Mouse (Mus musculus) myocyte (in vitro differentiated cells): ENCODE data around the gene Prkch. TPM values are rescaled to one million over a fixed set of nuclear protein-coding genes. Genes with fewer than 3 reads are reported as not detected.

ENCODE experiments used
- H3K27me3 ChIP-seq: one replicate; pipeline ENCODE4 v1.6.1; 2011; ENCODE audit not compliant: control insufficient read depth, insufficient read depth, insufficient read length
- H3K36me3 ChIP-seq: one replicate; pipeline ENCODE4 v1.6.1; 2011; ENCODE audit not compliant: control insufficient read depth, insufficient read depth
- H3K4me2 ChIP-seq: one replicate; pipeline ENCODE4 v1.6.1; 2011; ENCODE audit warnings: low read depth, control low read depth
- H3K4me3 ChIP-seq: one replicate; pipeline ENCODE4 v1.5.1; 2011; ENCODE audit warnings: mild to moderate bottlenecking, control low read depth, moderate library complexity
- H3K79me2 ChIP-seq: one replicate; pipeline ENCODE4 v1.6.1; 2011; ENCODE audit not compliant: control insufficient read depth, insufficient read depth
- H3ac ChIP-seq: one replicate; pipeline ENCODE4 v1.6.1; 2011; ENCODE audit not compliant: control insufficient read depth, insufficient read length
- CEBPB ChIP-seq: IDR thresholded peaks from 2 replicates; pipeline ENCODE4 v1.6.1; 2011; ENCODE audit warnings: mild to moderate bottlenecking, moderate library complexity; ENCODE audit not compliant: poor library complexity, insufficient read depth, severe bottlenecking
- E2F4 ChIP-seq: IDR thresholded peaks from one replicate; pipeline ENCODE4 v1.6.1; 2011; ENCODE audit warnings: mild to moderate bottlenecking, control low read depth, moderate library complexity; ENCODE audit not compliant: insufficient read depth
- MAX ChIP-seq: IDR thresholded peaks from one replicate; pipeline ENCODE4 v1.6.1; 2011; ENCODE audit warnings: low read depth, mild to moderate bottlenecking, control low read depth
- MYOD1 ChIP-seq, 3 experiments: IDR thresholded peaks; one replicate each; pipeline ENCODE4 v1.6.1; 2011; ENCODE audit warnings: control low read depth in 2 of 3, low read depth in 2 of 3, mild to moderate bottlenecking in 2 of 3, moderate library complexity in 1 of 3; ENCODE audit not compliant: insufficient read length in 2 of 3, control insufficient read depth in 1 of 3
- MYOG ChIP-seq, 3 experiments: IDR thresholded peaks; one replicate each; pipeline ENCODE4 v1.6.1; 2011; ENCODE audit warnings: control low read depth in 2 of 3, low read depth in 2 of 3, mild to moderate bottlenecking in 2 of 3; ENCODE audit not compliant: insufficient read length in 2 of 3, control insufficient read depth in 1 of 3, insufficient read depth in 1 of 3
- POLR2A ChIP-seq: IDR thresholded peaks from one replicate; pipeline ENCODE4 v1.6.1; 2011; ENCODE audit warnings: low read depth, mild to moderate bottlenecking, control low read depth, moderate library complexity; ENCODE audit not compliant: insufficient read length
- POLR2AphosphoS2 ChIP-seq: IDR thresholded peaks from one replicate; pipeline ENCODE4 v1.6.1; 2011; ENCODE audit warnings: low read depth, control low read depth; ENCODE audit not compliant: insufficient read length
- REST ChIP-seq: IDR thresholded peaks from one replicate; pipeline ENCODE4 v1.6.1; 2011; ENCODE audit warnings: mild to moderate bottlenecking, control low read depth, moderate library complexity; ENCODE audit not compliant: insufficient read depth, insufficient read length
- SRF ChIP-seq: IDR thresholded peaks from one replicate; pipeline ENCODE4 v1.6.1; 2011; ENCODE audit warnings: low read depth; ENCODE audit not compliant: control insufficient read depth, insufficient read length
- TCF12 ChIP-seq: IDR thresholded peaks from one replicate; pipeline ENCODE4 v1.6.1; 2011; ENCODE audit warnings: mild to moderate bottlenecking, control low read depth; ENCODE audit not compliant: poor library complexity, insufficient read depth, severe bottlenecking
- TCF3 ChIP-seq: IDR thresholded peaks from one replicate; pipeline ENCODE4 v1.6.1; 2011; ENCODE audit warnings: low read depth, control low read depth; ENCODE audit not compliant: insufficient read length
- USF1 ChIP-seq: IDR thresholded peaks from one replicate; pipeline ENCODE4 v1.6.1; 2011; ENCODE audit warnings: low read depth, mild to moderate bottlenecking, control low read depth, moderate library complexity
- polyA plus RNA-seq: library from polyadenylated mRNA; unstranded; fragments of >200 nt; fragmentation: generic; extraction: Trizol; gene quantifications from one replicate; pipeline ENCODE4 v1.2.1, GENCODE M21; 2012; ENCODE audit warnings: missing spikeins

Gene Prkch
- polyA plus RNA-seq, 1 experiment, result 0.10 TPM

- H3K4me2 ChIP-seq, result no peak overlapping the region
- TF ChIP-seq MAX, result no peak
- no peak for TF ChIP-seq REST
- TF ChIP-seq TCF12, result no peak
- no peak for TF ChIP-seq MYOD1 (IDR thresholded peaks at IDR 0.05; ENCODE audit: control insufficient read depth in 1 of 3, insufficient read length in 2 of 3, low read depth in 2 of 3)
- no peak overlapping the region for H3ac ChIP-seq
- no peak overlapping the region for H3K4me3 ChIP-seq
- no peaks in the 10 kb centered on the region for H3K27me3 ChIP-seq
- no peaks in the 10 kb centered on the region for H3K36me3 ChIP-seq
- H3K79me2 ChIP-seq, result no peaks in the 10 kb centered on the region
These were observed 139.3 kb downstream of the Prkch start for GRCm38 (mm10) chr12:73723887-73724286.

GRCm38 (mm10) chr12:73725825-73726604, 141.4 kb downstream of the Prkch start:
- no peak overlapping the region for H3K4me3 ChIP-seq
- TF ChIP-seq TCF12 (peak; percentile 65), POLR2AphosphoS2 (no peak), SRF (no peak), MYOD1 (IDR thresholded peaks at IDR 0.05; ENCODE audit: control insufficient read depth in 1 of 3, insufficient read length in 2 of 3, low read depth in 2 of 3) (peak; percentile 86 to 93 (median 92)), TCF3 (peak; percentile 39), POLR2A (no peak), MAX (no peak), MYOG (IDR thresholded peaks at IDR 0.05; ENCODE audit: control insufficient read depth in 1 of 3, insufficient read depth in 1 of 3, insufficient read length in 2 of 3, low read depth in 2 of 3) (no peak), E2F4 (no peak)
- H3K27me3 ChIP-seq, result no peaks in the 10 kb centered on the region
- no peak overlapping the region for H3ac ChIP-seq
- H3K4me2 ChIP-seq, result peak overlapping the region; percentile 75
- H3K79me2 ChIP-seq, result no peaks in the 10 kb centered on the region
- no peaks in the 10 kb centered on the region for H3K36me3 ChIP-seq

- Histone ChIP-seq H3K79me2 (no peaks in the 10 kb centered on the region), H3K4me2 (no peak overlapping the region), H3K27me3 (no peaks in the 10 kb centered on the region), H3K4me3 (no peak overlapping the region), H3K36me3 (no peaks in the 10 kb centered on the region), H3ac (no peak overlapping the region)
- TF ChIP-seq MYOG (IDR thresholded peaks at IDR 0.05; ENCODE audit: control insufficient read depth in 1 of 3, insufficient read depth in 1 of 3, insufficient read length in 2 of 3, low read depth in 2 of 3) (no peak), CEBPB (no peak)
These were observed 142.4 kb downstream of the Prkch start for GRCm38 (mm10) chr12:73727046-73727445.

- H3K27me3 ChIP-seq, result no peaks in the 10 kb centered on the region
- no peak overlapping the region for H3K4me3 ChIP-seq
- H3ac ChIP-seq, result no peak overlapping the region
- H3K36me3 ChIP-seq, result no peaks in the 10 kb centered on the region
- no peak for TF ChIP-seq E2F4
- no peak for TF ChIP-seq SRF
- TF ChIP-seq TCF3, result no peak
- TF ChIP-seq USF1, result no peak
- TF ChIP-seq POLR2AphosphoS2, result no peak
- no peak for TF ChIP-seq REST
- no peak for TF ChIP-seq MYOG (IDR thresholded peaks at IDR 0.05; ENCODE audit: control insufficient read depth in 1 of 3, insufficient read depth in 1 of 3, insufficient read length in 2 of 3, low read depth in 2 of 3)
- TF ChIP-seq POLR2A, result no peak
- TF ChIP-seq MAX, result no peak
- TF ChIP-seq CEBPB, result no peak
- TF ChIP-seq MYOD1 (IDR thresholded peaks at IDR 0.05; ENCODE audit: control insufficient read depth in 1 of 3, insufficient read length in 2 of 3, low read depth in 2 of 3), result no peak
- TF ChIP-seq TCF12, result no peak
- peak overlapping the region; percentile 7 for H3K4me2 ChIP-seq
- no peaks in the 10 kb centered on the region for H3K79me2 ChIP-seq
These were observed 146.0 kb downstream of the Prkch start for GRCm38 (mm10) chr12:73730603-73731002.

GRCm38 (mm10) chr12:73731093-73731492, 146.5 kb downstream of the Prkch start:
- Histone ChIP-seq H3K27me3 (no peaks in the 10 kb centered on the region), H3K36me3 (no peaks in the 10 kb centered on the region), H3K4me2 (no peak overlapping the region), H3K79me2 (no peaks in the 10 kb centered on the region), H3K4me3 (no peak overlapping the region), H3ac (no peak overlapping the region)
- TF ChIP-seq SRF (no peak), POLR2AphosphoS2 (no peak), MYOD1 (IDR thresholded peaks at IDR 0.05; ENCODE audit: control insufficient read depth in 1 of 3, insufficient read length in 2 of 3, low read depth in 2 of 3) (no peak)

- H3K4me3 ChIP-seq, result no peak overlapping the region
- no peak overlapping the region for H3K4me2 ChIP-seq
- no peaks in the 10 kb centered on the region for H3K27me3 ChIP-seq
- TF ChIP-seq MAX (no peak), E2F4 (no peak), MYOG (IDR thresholded peaks at IDR 0.05; ENCODE audit: control insufficient read depth in 1 of 3, insufficient read depth in 1 of 3, insufficient read length in 2 of 3, low read depth in 2 of 3) (no peak), TCF3 (no peak), CEBPB (no peak)
- no peaks in the 10 kb centered on the region for H3K36me3 ChIP-seq
- no peaks in the 10 kb centered on the region for H3K79me2 ChIP-seq
- no peak overlapping the region for H3ac ChIP-seq
These were observed 147.4 kb downstream of the Prkch start for GRCm38 (mm10) chr12:73731848-73732540.
